Mouse (Mus musculus) 3T3-L1 (cell line): Measurements from ENCODE around the gene Ppp6r2.

Experiments
- DNase-seq: peaks from one replicate; pipeline ENCODE4 v3.0.0-alpha.2; 2015; ENCODE audit warnings: low read depth, low spot score

Gene Ppp6r2

GRCm38 (mm10) chr15:89249063-89249462 lies 37.7 kb downstream of the Ppp6r2 start:
- DNase-seq, result no peak

GRCm38 (mm10) chr15:89255330-89255729 lies 44.0 kb downstream of the Ppp6r2 start:
- no peak for DNase-seq

- DNase-seq, result no peak
Observed at GRCm38 (mm10) chr15:89258997-89259396, 47.6 kb downstream of the Ppp6r2 start.

- DNase-seq, result peak; percentile 47
Observed at GRCm38 (mm10) chr15:89264485-89264884, 53.1 kb downstream of the Ppp6r2 start.

GRCm38 (mm10) chr15:89275497-89275896 lies 64.1 kb downstream of the Ppp6r2 start:
- DNase-seq, result no peak

GRCm38 (mm10) chr15:89277366-89277765 lies 66.0 kb downstream of the Ppp6r2 start:
- peak; percentile 40 for DNase-seq

GRCm38 (mm10) chr15:89282546-89282945 lies 71.2 kb downstream of the Ppp6r2 start:
- no peak for DNase-seq

GRCm38 (mm10) chr15:89284094-89284493 lies 72.7 kb downstream of the Ppp6r2 start:
- no peak for DNase-seq

GRCm38 (mm10) chr15:89285004-89285403 lies 73.7 kb downstream of the Ppp6r2 start:
- no peak for DNase-seq

GRCm38 (mm10) chr15:89285478-89285877 lies 74.1 kb downstream of the Ppp6r2 start:
- no peak for DNase-seq

GRCm38 (mm10) chr15:89286114-89286513 lies 74.8 kb downstream of the Ppp6r2 start:
- DNase-seq, result no peak

GRCm38 (mm10) chr15:89286582-89286981 lies 75.2 kb downstream of the Ppp6r2 start:
- no peak for DNase-seq

GRCm38 (mm10) chr15:89288227-89288767 lies 76.9 kb downstream of the Ppp6r2 start:
- DNase-seq, result no peak

GRCm38 (mm10) chr15:89289455-89289854 lies 78.1 kb downstream of the Ppp6r2 start:
- DNase-seq, result no peak

- no peak for DNase-seq
Observed at GRCm38 (mm10) chr15:89291521-89291920, 80.2 kb downstream of the Ppp6r2 start.

GRCm38 (mm10) chr15:89292795-89293194 lies 81.4 kb downstream of the Ppp6r2 start:
- DNase-seq, result no peak

GRCm38 (mm10) chr15:89293778-89294177 lies 82.4 kb downstream of the Ppp6r2 start:
- no peak for DNase-seq

GRCm38 (mm10) chr15:89295580-89296165 lies 84.3 kb downstream of the Ppp6r2 start:
- no peak for DNase-seq

GRCm38 (mm10) chr15:89296465-89296864 lies 85.1 kb downstream of the Ppp6r2 start:
- DNase-seq, result peak; percentile 20

- no peak for DNase-seq
Observed at GRCm38 (mm10) chr15:89297695-89298094, 86.3 kb downstream of the Ppp6r2 start.

- no peak for DNase-seq
Observed at GRCm38 (mm10) chr15:89300180-89300579, 88.8 kb downstream of the Ppp6r2 start.

- DNase-seq, result no peak
Observed at GRCm38 (mm10) chr15:89300600-89300999, 89.2 kb downstream of the Ppp6r2 start.

GRCm38 (mm10) chr15:89305966-89306365 lies 94.6 kb downstream of the Ppp6r2 start:
- DNase-seq, result no peak

GRCm38 (mm10) chr15:89307461-89307860 lies 96.1 kb downstream of the Ppp6r2 start:
- no peak for DNase-seq
